ENCODE assay signal across 16 mouse cellular contexts in the genomic region with DNA sequence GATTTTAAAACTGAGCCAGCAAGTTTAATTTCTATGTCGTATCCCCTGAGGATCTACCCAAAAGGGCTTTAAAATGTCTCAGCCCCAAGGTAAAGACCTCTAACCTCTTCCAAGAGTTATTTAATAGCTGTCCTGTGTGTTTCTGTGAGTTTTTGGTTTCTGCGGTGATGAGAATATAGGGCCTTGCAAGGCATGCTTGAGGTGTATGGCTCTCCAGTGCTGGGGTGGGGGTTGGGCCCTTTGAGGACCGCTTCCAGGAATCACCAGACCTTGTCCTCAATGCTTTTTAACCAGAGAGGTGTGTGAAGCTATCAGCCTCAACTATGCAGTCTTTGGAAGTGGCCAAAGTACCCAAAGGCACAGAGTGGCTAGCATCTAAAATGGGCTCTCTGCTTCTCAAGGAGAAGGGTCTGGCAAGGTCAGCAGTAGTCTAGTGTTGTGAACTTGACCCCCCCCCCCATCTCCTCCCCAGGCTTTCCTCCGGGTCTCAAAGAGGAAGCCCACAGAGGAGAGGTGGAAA. TPM values are rescaled to one million over a fixed set of nuclear protein-coding genes. Genes with fewer than 3 reads are reported as not detected.
DNase-seq lines count a peak whose midpoint lies in the region; ATAC-seq and TF ChIP-seq lines count a peak whose summit lies in the region.
"Had no signal": no experiment of that assay in that cellular context is flagged by ENCODE, and none has a peak within 500 bp of the region (broad histone marks: within the 10 kb centered on the region; RNA-seq: fewer than 3 reads in every experiment).

No protein-coding gene starts in this region.

- H3K4me2 ChIP-seq in neural tube, embryonic 15.5 days: no peak overlapping the region
- H3K4me2 ChIP-seq in forebrain, embryonic 16.5 days (ENCODE audit: low read length): peak overlapping the region; percentile 81
- no peak overlapping the region for H3K4me2 ChIP-seq in limb, embryonic 15.5 days
- H3K4me2 ChIP-seq: heart, embryonic 13.5 days had no signal

- H3K9ac ChIP-seq in neural tube, embryonic 15.5 days (replicated peaks): no peak overlapping the region
- peak overlapping the region; percentile 49 for H3K9ac ChIP-seq in forebrain, embryonic 16.5 days (replicated peaks; ENCODE audit: low read depth, low read length)
- no peak overlapping the region for H3K9ac ChIP-seq in limb, embryonic 15.5 days
- H3K9ac ChIP-seq: heart, embryonic 13.5 days had no signal

- no peak for ATAC-seq in neural tube, embryonic 15.5 days (ENCODE audit: low FRiP score)
- no peak for ATAC-seq in forebrain, embryonic 16.5 days
- ATAC-seq in limb, embryonic 15.5 days (ENCODE audit: insufficient number of reproducible peaks, low FRiP score, low TSS enrichment, low read depth): 0 out of 2 replicates have a peak, but pooled peaks have one; percentile 32
- no peak for ATAC-seq in megakaryocyte, adult 5-6 weeks (ENCODE audit: poor library complexity, severe bottlenecking)
- no peak for ATAC-seq in inflammation-experienced regulatory T-cells, adult 6 months
- ATAC-seq: Patski had no signal

- no peak for TF ChIP-seq POLR2A in cerebellum, adult 2 months (IDR thresholded peaks at IDR 0.05; ENCODE audit: borderline replicate concordance, insufficient read depth, low read length)

- no peaks in the 10 kb centered on the region for H3K9me3 ChIP-seq in neural tube, embryonic 15.5 days (replicated peaks)
- H3K9me3 ChIP-seq in forebrain, embryonic 16.5 days (ENCODE audit: control insufficient read depth, low read length): no peaks in the 10 kb centered on the region
- no peaks in the 10 kb centered on the region for H3K9me3 ChIP-seq in limb, embryonic 15.5 days
- H3K9me3 ChIP-seq: heart, embryonic 13.5 days had no signal

- 18% methylated on average over 4 of the region's 4 CpGs for WGBS in neural tube, embryonic 15.5 days
- WGBS in forebrain, embryonic 16.5 days: 9% methylated on average over 4 of the region's 4 CpGs
- 11% methylated on average over 4 of the region's 4 CpGs for WGBS in limb, embryonic 15.5 days
- 52% methylated on average over 4 of the region's 4 CpGs for WGBS in cerebellum, adult 2 months

- peaks cover 53% of the 10 kb centered on the region for H3K4me1 ChIP-seq in neural tube, embryonic 15.5 days
- H3K4me1 ChIP-seq in forebrain, embryonic 16.5 days (replicated peaks; ENCODE audit: control insufficient read depth, insufficient read depth, low read length): peaks cover 73% of the 10 kb centered on the region
- 0 out of 2 replicates have a peak, but pooled peaks cover 2% of the 10 kb centered on the region for H3K4me1 ChIP-seq in limb, embryonic 15.5 days
- H3K4me1 ChIP-seq in cerebellum, adult 2 months (ENCODE audit: control insufficient read depth, insufficient read depth, low read length): no peaks in the 10 kb centered on the region
- H3K4me1 ChIP-seq: heart, embryonic 13.5 days had no signal

- H3K4me3 ChIP-seq in neural tube, embryonic 15.5 days (replicated peaks): no peak overlapping the region
- H3K4me3 ChIP-seq in forebrain, embryonic 16.5 days (replicated peaks; ENCODE audit: low read length): peak overlapping the region; percentile 8
- H3K4me3 ChIP-seq in limb, embryonic 15.5 days: no peak overlapping the region
- H3K4me3 ChIP-seq in cerebellum, adult 2 months (replicated peaks; ENCODE audit: insufficient read depth, low read depth, low read length): no peak overlapping the region
- H3K4me3 ChIP-seq: heart, embryonic 13.5 days had no signal

- H3K36me3 ChIP-seq in neural tube, embryonic 15.5 days: no peaks in the 10 kb centered on the region
- no peaks in the 10 kb centered on the region for H3K36me3 ChIP-seq in forebrain, embryonic 16.5 days (ENCODE audit: control insufficient read depth, insufficient read depth)
- H3K36me3 ChIP-seq in limb, embryonic 15.5 days: no peaks in the 10 kb centered on the region
- H3K36me3 ChIP-seq: heart, embryonic 13.5 days had no signal

- TF ChIP-seq CTCF in cerebellum, adult 2 months (IDR thresholded peaks at IDR 0.05; ENCODE audit: borderline replicate concordance, insufficient read depth, low read depth, low read length): no peak

- no peak overlapping the region for H3K27ac ChIP-seq in neural tube, embryonic 15.5 days (replicated peaks)
- H3K27ac ChIP-seq in forebrain, embryonic 16.5 days (ENCODE audit: low read length): peak overlapping the region; percentile 79
- H3K27ac ChIP-seq in limb, embryonic 15.5 days: no peak overlapping the region
- no peak overlapping the region for H3K27ac ChIP-seq in cerebellum, adult 2 months (ENCODE audit: insufficient read depth, low read length)
- H3K27ac ChIP-seq: heart, embryonic 13.5 days; macrophage had no signal

- H3K27me3 ChIP-seq in neural tube, embryonic 15.5 days (replicated peaks): peaks cover 19% of the 10 kb centered on the region
- no peaks in the 10 kb centered on the region for H3K27me3 ChIP-seq in forebrain, embryonic 16.5 days (replicated peaks; ENCODE audit: control insufficient read depth, insufficient read depth, low read length)
- H3K27me3 ChIP-seq in limb, embryonic 15.5 days: peaks cover 94% of the 10 kb centered on the region
- peaks cover 1% of the 10 kb centered on the region; the same call in 1 of the 2 replicates for H3K27me3 ChIP-seq in cerebellum, adult 2 months (ENCODE audit: control insufficient read depth, insufficient read depth, low read length)
- H3K27me3 ChIP-seq: CH12.LX, Patski had no signal

- DNase-seq in neural tube, embryonic 10.5 days (ENCODE audit: extremely low spot score, low spot score): peak; percentile 20
- DNase-seq in cerebellum, adult 2 months: no peak
- DNase-seq: cerebellum, postnatal 36 days; gastrocnemius, postnatal 25 days; right cerebral cortex, adult 18-20 months had no signal

RNA-seq across cellular contexts. Expression of a gene that starts 12.1 kb away (rescaled TPM):
- polyA plus RNA-seq in neural tube, embryonic 15.5 days (2015; fragmentation: Nextera tagmentation; extraction: Ambion mirVana): 6.9 and 9.5 TPM in 2 replicates
- polyA plus RNA-seq in forebrain, embryonic 16.5 days (2015; fragmentation: Nextera tagmentation; extraction: Ambion mirVana): 41.0 and 56.6 TPM in 2 replicates
- 0.47 and 0.86 TPM in 2 replicates for polyA plus RNA-seq in limb, embryonic 15.5 days (2015; fragmentation: Nextera tagmentation; extraction: Ambion mirVana)
- total RNA-seq in megakaryocyte, adult 5-6 weeks (2015): not detected in 2 replicates
- not detected in 2 replicates for total RNA-seq in megakaryocyte, adult 5-6 weeks (2017)
- not detected for polyA plus RNA-seq in inflammation-experienced regulatory T-cells, adult 6 months (2017; shearing (Covaris generic))
- polyA plus RNA-seq in cerebellum, adult 2 months (2012; rRNA removed): 14.1 and 15.9 TPM in 2 replicates
- total RNA-seq: CH12.LX; gastrocnemius, postnatal 25 days had no signal
- polyA plus RNA-seq: large intestine, adult 2 months; liver, embryonic 16.5 days; macrophage had no signal
